Mouse (Mus musculus) cerebellum, postnatal 25 days (tissue): Measurements from ENCODE around the gene Etl4.
"Not testable (repeated sequence)": the region's sequence is repeated elsewhere in the genome, so short reads cannot be mapped to it uniquely, and the experiment has no call there.

ENCODE experiments used
- DNase-seq, 2 experiments: peaks; one replicate each; pipeline ENCODE4 v3.0.0; 2021; ENCODE audit warnings: mixed read lengths in 2 of 2

The Etl4 gene

DNA sequence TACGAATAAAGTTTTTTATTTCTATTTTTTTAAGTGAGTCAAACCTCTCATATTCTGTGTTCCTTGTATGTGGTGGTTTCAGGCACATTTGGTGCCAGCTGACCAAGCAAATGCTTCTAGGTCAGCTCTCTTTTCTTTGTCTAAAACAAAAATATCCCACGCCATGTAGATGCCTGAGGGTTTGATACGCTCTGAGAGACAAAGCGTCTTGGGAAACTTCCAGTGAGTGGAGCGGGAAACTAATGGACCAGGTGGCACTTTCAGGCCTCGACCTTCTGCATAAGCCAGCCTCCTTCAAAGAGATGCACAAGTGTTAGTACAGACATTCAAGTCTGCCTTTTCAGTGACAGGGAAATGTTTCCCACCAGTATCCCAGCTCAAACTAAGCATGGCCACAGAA, 426.6 kb downstream of the Etl4 start:
- DNase-seq: peak; percentile 8 to 18

DNA sequence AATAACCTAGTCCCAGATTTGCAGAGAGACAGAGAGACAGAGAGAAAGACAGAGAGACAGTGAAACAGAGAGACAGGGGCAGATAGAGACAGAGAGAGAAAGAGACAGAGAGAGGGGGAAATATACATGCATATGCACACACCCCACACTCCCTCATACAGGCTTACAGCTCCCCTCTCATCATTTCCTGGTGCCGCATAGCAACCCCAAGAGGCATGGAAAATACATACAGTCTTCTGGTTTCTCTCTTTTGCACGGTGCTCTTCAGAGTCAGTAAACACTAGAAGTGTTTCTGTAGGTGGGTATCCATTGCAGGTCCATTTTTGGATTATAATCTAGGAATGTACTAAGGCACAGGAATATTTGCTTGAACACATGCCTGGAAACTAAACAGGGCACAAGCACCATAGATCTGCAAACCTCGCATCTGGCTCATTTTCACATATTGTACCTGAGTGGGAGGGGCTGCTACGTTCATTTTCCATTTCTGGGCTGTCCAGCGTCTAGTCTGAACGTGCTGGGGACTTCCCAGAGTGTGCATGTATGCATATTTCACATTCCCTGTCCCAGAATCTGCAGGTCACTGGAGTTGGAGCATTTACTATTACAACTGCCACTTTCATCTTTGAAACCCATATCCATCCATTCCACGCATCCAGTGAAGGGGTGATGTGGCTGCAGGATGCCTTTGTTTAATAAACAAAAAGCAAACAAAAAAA, 429.6 kb downstream of the Etl4 start:
- DNase-seq: no peak

DNA sequence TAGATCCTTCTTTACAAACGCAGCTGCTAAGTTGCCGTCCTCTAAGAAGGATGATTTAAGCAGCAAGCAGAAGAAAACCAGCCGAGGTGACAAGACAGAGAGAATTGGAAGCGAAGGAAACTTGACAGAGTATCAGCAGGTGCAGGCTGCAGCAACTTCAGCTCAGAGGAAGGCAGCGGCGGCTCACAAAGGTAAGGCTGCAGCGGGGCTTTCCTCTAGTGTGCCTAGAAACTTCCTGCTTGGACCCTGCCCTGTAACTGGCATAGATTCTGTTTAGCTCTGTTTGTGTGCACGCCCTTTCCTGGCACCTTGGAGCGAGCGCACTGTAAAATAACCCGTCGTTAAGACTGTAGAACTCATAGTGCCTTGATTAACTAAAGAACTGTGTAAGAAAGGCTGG, 430.3 kb downstream of the Etl4 start:
- peak in 1 of 2 experiments; percentile 3 for DNase-seq

DNA sequence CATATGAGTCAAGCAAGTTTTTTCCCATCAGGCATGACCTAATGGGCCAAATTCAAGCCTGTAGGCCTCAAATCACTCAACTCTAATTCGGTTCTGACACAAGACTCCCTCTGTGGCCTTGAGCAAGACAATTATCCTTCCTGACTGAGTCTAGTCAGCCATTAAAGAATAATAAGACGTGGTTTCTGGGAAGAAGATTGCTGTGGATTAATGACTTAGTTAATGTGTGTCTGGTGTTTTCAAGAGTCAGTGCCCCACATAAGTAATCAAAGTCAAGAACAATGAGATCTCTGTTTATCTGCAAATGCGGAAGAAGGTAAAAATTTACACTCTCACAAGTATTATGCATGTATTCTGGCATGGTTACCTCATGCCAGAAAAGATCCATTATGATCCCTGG, 437.3 kb downstream of the Etl4 start:
- DNase-seq: no peak

DNA sequence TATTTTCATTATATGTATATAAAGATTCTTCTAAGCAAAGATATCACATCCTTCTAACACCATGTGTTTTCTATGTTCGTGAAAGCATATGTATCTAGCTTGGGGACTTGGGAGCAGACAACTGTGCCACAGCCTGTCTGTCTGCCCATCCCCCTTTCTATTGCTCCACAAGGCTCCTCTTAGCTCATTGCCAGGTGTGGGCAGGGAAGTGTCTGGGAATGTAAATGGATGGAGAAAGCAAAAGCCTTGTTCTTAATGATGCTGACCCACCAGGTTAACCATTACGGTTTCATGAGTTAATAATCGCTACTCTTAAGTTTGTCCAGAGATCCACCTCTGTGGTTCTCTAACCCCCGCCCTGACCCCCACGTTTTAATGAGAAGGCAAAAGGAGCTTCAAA, 439.7 kb downstream of the Etl4 start:
- no peak for DNase-seq

DNA sequence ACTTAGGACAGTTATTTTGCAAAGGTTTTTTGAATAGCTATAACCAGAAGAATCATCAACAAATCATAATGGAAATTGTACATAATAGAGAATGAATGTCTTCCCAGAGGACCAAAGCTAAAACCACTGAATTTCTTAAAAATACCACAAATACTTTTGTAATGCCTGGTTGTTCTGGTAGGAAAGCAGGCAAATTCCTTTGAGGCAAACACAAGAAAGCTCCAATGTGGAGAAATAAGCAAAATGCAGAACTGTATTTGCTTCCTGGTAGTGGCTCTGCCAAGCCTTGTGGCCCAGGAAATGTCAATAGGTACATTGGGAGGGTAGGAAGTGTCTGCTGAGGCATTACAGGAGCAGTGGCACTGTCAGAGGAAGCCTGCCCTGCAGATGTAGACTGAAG, 443.2 kb downstream of the Etl4 start:
- DNase-seq: no peak

DNA sequence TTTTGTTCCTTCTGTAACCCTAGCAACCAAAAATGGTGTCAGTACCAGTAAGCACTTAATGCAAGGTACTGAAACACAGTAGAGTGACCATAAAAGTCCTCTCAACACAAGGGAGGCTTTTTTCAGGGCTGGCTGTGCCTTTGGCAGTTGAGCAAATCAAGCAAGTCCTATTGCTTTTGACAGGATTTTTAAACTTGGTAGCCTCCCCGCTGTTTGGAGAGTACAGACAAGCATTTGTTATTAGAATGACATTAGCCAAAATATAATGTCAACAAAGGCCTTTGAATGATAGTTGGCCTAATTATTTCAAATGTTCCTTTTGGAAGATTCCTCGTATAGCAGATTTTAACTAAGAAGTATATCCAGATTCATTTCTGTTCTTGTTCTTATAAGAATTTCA, 467.4 kb downstream of the Etl4 start:
- no peak for DNase-seq

DNA sequence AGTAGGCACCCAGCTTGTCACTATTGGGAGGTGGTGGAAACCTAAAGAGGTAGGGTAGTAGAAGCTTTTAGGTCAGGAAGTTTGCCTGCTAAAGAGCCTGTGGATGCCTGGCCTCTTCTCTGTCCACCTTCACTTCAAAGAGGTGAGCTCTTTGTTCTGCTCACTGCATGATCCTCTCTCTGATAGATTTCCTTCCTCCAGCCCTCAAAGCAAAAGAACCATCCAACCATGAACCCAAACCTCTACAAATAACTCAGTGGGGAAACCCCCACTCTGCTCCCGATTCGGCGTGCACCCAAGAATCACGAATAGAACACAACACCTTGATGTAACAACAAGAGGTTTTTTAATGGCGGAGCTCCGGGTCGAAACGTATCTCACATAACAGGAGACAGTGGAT, 471.3 kb downstream of the Etl4 start:
- DNase-seq: not testable (repeated sequence)

DNA sequence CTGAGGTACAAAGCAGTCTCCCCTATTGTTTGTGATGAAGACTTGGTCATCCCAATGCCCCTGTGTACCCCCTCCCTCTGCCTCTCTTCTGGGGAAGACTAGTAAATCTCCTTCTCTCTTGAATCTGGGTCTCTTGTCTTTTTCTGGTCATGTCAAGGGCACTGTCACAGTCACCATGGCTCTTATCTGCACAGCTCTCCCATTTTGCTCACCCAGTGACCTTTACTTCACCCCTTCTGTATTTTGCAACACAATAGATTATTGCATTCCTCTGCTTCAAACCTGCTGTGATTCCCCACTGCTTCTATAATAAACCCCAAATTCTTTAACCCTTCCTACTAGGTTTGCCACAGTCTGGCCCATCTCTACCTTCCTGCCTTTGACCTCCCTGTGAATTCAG, 484.5 kb downstream of the Etl4 start:
- no peak for DNase-seq

DNA sequence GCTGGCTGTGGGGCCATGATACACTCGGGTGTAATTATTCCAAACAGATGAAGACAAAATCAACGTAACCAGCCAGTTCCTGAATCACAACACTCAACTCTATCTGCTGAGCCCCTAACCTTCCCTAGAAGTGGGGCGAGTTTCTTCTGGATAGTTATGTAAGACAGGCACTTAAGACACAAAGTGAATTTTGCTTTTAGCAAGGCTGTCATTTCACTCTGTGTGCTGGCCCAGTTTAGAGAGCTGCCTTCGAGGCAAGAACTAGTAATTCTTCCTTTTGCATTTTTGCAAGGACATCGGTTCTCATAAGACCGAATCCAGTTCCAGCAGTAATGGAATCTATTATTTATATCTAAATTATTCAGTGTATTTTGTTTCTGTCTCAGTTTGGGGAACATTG, 487.4 kb downstream of the Etl4 start:
- no peak for DNase-seq

DNA sequence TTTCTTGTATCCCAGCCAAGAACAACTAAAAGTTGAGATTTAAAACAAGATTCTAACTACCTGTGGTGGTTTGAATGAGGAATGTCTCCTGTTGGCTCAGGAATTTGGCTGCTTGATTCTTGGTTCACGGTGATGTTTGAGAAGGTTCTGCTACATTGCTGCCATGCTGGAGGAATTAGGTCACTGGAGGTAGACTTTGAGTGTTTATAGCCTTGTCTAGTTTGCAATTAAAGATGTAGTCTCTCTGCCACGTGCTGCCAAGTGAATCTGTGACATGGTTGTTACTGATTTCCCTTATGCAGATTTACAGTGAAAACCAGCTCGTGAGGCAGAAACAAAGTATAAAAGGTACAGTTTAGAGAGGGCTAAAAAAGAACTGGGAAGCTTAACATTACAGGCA, 491.0 kb downstream of the Etl4 start:
- DNase-seq: no peak

DNA sequence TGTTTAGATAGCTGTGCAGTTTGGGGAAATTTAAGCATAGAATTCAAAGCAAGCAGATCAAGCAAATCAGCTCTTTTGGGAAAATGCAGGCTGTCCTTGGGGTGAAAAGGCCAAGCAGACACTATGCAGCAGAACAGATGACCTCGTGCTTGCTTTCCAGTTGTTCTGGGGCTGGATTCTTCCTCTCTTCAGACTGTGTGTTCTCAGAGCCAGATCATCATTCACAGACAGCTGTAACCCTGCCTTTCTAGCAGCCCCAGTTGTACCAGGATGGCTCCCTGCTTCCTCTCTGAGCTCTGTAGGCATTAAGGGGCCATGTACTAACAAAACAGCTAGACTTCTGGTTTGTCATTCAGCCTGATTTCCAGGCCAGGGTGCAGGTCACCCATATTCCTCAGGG, 494.8 kb downstream of the Etl4 start:
- DNase-seq: no peak

DNA sequence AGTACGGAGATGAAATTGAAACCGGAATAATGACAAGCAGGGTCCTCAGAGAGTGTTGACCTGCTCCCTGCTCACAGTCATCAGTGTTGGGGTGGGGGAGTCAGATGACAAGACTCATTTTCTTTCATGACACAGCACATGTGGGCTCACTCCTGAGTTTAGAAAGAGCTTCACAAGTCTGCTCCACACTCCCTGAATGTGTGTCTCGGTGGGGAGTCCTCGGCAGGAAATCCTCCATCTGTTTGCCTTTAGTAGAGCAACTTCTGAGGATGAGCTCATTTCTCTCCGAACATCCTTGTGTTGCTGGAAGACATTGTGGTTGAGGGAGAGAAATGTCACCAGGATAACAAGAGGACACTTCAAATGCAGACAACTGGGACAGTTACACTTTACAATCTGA, 497.5 kb downstream of the Etl4 start:
- DNase-seq: no peak

DNA sequence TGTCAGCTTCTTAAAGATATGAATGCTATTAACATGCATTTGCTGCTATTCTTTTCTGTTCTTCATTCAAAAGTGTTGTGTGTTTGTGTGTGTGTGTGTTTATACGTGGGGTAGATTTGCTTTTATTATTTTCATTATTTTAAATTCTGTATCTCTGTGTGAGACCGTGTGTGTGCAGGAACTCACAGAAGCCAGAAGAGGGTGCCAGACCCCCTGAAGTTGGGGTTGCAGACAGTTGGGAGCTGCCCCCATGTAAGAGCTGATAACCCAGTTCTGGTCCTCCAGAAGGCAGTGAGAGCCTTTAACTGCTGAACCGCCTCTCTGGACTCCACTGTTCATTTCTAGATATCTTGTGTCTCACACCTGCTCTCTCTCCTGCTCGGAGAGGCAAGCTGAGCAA, 505.3 kb downstream of the Etl4 start:
- no peak for DNase-seq

DNA sequence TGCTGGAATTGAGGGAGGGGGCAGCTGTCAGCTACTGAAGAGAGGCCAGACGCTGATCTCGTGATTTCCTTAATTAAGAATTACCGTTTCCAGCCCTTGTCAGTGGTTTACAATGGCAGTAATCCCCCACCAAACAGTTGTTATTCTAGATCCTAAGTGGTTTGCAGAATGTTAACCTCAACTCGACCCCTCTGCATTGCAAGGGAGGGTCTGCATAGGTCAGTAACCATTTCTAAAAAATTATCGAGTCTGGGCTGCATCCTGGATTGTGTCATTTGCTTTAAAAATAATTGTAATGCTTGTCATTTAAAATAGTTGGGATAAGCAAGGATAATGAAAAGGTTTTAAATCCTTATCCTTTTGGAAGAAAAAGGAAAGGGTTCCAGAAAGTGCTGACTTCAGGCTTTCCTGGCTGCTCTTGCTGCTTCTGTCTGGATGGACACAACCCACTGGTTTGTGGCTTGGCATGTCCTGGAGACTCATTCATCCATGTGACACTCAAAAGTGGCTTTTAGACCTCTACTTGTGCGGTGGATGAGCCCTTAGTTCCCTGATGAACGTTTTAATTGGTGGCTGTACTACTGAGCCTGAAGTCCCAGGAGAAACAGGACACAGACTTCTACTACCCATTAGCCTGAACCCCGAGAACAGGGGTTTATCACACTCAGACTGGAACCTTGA, 507.5 kb downstream of the Etl4 start:
- DNase-seq: no peak

DNA sequence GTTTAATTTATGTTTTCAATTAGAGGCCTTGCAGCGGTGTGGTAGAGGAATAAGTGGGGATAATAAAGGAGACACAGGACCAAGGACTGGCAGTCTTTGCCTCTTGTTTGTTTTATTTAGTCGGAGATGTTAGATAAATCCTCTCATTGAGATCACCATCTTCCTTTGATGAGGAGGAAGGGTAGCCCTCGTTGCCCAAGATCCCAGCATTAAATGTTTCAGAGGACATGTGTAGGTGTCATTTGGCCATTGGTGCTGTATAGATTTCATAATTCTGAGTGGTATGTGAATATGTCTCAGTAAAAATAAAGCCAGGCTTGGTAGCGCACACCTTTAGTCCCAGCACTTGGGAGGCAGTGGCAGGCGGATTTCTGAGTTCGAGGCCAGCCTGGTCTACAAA, 508.4 kb downstream of the Etl4 start:
- DNase-seq: no peak

DNA sequence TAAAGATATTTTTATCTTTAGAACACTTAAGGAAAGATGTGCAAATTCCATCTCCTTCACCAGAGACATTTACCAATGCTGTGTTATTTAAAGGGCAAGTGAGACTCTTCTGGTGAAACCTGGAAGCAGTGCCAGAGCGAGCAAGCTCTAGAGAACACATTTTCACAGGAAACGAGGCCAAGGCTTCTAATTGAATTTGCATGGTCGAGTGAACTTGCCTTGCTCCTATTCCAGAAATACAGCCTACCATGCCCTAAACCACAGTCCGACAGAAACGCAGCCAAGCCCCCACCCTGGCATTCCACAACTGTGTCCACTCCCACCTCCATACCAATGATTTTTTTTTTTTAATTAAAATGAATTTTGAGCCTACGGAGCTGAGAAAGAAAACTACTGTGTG, 510.4 kb downstream of the Etl4 start:
- DNase-seq: peak; percentile 55 to 66

DNA sequence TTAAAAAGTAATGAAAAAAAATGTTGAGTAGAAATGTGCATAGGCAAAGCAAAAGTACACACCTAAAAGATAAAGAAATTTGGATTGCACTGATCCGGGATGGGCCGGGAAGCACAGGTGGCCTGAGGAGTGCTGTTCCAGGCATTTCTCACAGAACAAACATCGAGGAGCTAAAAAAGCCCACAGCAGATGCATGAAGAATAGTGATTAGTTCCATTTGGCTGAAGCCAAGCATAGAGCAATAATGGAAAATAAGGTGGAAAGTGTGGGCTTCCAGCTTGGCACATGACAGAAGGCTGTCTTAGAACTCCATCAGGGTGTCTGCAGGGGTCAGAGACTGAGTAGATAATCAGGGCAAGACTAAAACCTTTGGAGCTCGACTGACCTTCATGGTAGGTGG, 512.7 kb downstream of the Etl4 start:
- DNase-seq: no peak

DNA sequence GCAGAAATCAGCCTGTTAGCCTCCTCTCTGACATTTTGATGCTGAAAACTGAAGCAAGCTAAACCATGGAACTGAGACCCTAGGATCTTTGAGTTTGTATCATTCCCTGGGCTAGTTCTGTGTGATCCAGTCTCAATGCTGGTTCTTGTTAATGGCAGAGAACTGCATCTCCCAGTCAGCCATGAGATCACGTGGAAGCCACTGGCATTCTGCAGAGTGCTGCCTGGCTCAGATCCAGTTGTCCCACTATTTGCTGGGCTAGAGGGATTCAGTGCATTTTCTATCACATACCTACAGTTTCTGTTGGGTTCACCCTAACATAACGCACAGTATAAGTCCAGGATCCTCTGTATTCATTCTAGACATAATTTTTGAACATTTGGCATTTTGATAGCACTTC, 524.1 kb downstream of the Etl4 start:
- peak in 1 of 2 experiments; percentile 19 for DNase-seq

DNA sequence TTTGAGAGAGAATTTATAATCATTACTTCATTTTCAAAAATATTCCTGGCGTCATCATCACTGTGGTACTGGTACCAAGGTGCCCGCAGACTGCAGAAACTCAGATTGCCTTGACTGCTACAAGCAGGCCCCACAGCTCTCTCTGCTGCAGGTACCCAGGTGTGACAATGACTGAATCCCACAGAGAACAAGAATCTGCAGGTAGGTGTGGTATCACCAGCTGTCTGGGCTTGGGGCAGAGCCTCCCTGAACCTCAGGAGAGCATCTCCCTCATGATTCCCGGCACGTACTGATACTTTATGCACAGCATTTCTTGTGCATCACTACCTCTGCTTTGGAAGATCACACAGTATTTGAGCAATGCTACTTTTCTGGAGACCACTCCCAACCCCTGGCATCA, 526.0 kb downstream of the Etl4 start:
- DNase-seq: no peak

DNA sequence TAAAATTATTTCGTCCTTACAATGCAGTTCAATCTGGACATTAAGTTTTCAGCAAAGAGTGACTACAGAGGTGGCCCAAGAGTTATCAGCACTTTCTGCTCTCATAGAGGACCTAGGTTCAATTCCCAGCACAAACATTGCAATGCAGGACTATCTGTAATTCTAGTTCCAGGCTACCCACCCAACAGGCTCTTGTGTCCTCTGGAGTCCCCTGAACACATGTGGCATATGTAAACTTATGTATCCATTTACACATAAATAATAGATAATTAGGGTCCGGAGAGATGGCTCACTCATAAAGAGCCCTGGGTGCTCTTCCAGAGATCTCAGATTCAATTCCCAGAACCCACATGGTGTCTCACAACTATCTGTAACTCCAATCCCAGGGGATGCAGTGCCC, 533.2 kb downstream of the Etl4 start:
- DNase-seq: no peak

DNA sequence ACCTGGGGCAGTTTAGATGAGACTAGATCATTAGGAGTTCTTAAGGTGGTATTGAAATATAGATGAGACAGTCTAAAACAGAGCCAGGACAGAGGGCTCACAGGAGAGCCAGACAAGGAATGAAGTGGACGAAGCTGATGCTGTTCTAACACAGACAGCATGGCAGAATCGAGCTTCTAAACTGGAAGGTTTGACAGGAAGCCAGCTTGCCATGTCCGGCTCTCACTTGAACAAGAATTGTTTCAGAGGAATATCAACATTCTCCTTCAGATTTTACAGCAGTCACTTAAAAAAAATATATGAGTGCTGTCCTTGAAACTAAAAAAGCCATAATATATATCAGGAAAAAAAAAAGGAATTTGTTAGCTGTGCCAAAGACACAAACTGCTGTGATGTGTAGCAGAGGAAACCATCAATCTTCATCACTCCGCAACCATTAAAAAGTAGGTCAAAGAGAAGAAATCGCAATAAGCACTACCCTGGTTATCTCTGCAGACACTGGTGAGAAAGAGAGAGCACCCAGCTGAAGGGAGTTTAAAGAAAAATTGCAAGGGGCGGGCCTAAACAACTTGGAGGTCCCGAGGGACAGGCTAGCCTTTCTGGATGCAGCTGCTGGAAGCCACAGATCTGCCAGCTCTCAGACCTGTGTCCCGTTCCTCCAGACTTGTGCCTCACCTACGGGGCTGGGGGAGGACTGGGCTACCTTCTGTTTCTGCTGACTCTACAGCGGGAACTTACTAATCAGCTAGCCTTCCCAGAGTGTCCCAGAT, 534.3 kb downstream of the Etl4 start:
- no peak for DNase-seq

DNA sequence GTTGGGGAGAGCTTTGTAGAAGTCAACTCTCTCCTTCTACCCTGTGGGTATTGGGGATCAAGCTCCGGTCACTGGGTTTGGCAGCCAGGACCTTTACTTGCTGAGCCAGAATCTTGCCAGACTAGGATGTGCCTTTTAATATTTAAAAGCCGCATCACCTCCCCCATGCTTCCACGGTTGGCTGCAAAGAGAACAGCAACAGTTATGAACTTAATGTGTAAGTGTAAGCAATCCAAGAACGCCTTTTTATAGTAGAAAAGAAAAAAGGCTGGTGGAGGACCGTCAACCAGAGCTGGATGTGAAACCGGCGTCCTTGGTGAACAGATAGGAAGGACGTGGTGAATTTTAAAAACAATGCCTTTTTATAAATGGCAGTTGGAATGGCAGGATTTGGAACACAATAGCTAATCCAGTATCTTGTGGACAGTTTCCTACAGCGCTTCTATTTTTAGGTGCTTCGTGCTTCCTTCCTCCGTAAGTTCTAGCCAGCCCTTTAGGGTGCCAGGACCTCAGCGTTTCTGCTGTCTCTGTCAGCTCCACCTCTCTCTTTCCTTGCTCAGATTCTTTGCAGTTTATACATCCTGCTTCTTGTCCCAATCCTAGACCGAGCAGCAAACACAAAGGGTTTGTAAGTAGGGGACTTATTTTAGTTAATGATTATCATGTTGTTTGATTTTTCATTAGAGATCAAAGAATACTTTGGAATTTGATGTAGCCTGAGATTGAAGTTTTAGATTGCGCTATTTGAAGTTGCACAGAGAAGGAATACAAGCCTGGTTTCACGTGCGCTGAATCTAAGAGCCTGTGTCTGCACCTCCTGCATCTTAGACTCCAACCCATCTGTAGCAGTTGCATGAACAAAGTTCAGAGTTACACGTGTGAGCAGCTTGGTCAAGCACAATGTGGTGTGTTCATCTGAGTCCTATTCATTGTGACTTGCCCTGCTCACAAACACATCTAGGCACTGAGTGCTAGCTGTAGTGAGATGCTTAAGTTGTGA, 535.9 kb downstream of the Etl4 start:
- DNase-seq: peak in 1 of 2 experiments; percentile 7
